Mouse (Mus musculus) lung, postnatal 36 days (tissue): ENCODE measurements around the gene Prr29.
"Not testable (repeated sequence)": the region's sequence is repeated elsewhere in the genome, so short reads cannot be mapped to it uniquely, and the experiment has no call there.

Source experiments
- DNase-seq: peaks from one replicate; pipeline ENCODE4 v3.0.0; 2022; ENCODE audit warnings: mixed read lengths

Prr29 gene

GRCm38 (mm10) chr11:106355382-106356128 is 9.7 kb upstream of the Prr29 start:
- DNase-seq, result peak; percentile 23

GRCm38 (mm10) chr11:106359350-106359749 is 5.9 kb upstream of the Prr29 start:
- DNase-seq, result peak; percentile 37

GRCm38 (mm10) chr11:106364712-106365111 is 560 bp upstream of the Prr29 start:
- peak; percentile 50 for DNase-seq

GRCm38 (mm10) chr11:106366316-106366715 is 1.0 kb downstream of the Prr29 start:
- DNase-seq, result peak; percentile 89

GRCm38 (mm10) chr11:106373998-106374397 is 8.7 kb downstream of the Prr29 start:
- DNase-seq, result no peak

- peak; percentile 61 for DNase-seq
These were observed 9.3 kb downstream of the Prr29 start for GRCm38 (mm10) chr11:106374559-106374958.

GRCm38 (mm10) chr11:106374979-106375378 is 9.7 kb downstream of the Prr29 start:
- DNase-seq, result no peak

GRCm38 (mm10) chr11:106381011-106381410 is 15.7 kb downstream of the Prr29 start:
- DNase-seq, result no peak

- peak; percentile 76 for DNase-seq
These were observed 16.6 kb downstream of the Prr29 start for GRCm38 (mm10) chr11:106381883-106382282.

GRCm38 (mm10) chr11:106382424-106382823 is 17.2 kb downstream of the Prr29 start:
- DNase-seq, result peak; percentile 81

- DNase-seq, result peak; percentile 29
These were observed 17.9 kb downstream of the Prr29 start for GRCm38 (mm10) chr11:106383051-106383790.

- no peak for DNase-seq
These were observed 21.1 kb downstream of the Prr29 start for GRCm38 (mm10) chr11:106386409-106386808.

- DNase-seq, result no peak
These were observed 21.7 kb downstream of the Prr29 start for GRCm38 (mm10) chr11:106387020-106387419.

GRCm38 (mm10) chr11:106387791-106388216 is 22.5 kb downstream of the Prr29 start, which contains the start of gene Icam2:
TSS of gene Icam2 (minus strand) at chr11:106388075.
- DNase-seq, result peak; percentile 65

- DNase-seq, result peak; percentile 70
These were observed 24.3 kb downstream of the Prr29 start for GRCm38 (mm10) chr11:106389611-106390010.

- peak; percentile 70 for DNase-seq
These were observed 25.5 kb downstream of the Prr29 start for GRCm38 (mm10) chr11:106390757-106391156.

GRCm38 (mm10) chr11:106391546-106392188 is 26.4 kb downstream of the Prr29 start:
- DNase-seq, result peak; percentile 89

GRCm38 (mm10) chr11:106392597-106393330 is 27.5 kb downstream of the Prr29 start:
- DNase-seq, result no peak

- no peak for DNase-seq
These were observed 28.0 kb downstream of the Prr29 start for GRCm38 (mm10) chr11:106393331-106393616.

GRCm38 (mm10) chr11:106394055-106394454 is 28.8 kb downstream of the Prr29 start:
- DNase-seq, result not testable (repeated sequence)

- DNase-seq, result peak; percentile 14
These were observed 32.4 kb downstream of the Prr29 start for GRCm38 (mm10) chr11:106397656-106398055.

GRCm38 (mm10) chr11:106398481-106398880 is 33.2 kb downstream of the Prr29 start:
- DNase-seq, result no peak

GRCm38 (mm10) chr11:106410011-106410410 is 44.7 kb downstream of the Prr29 start:
- DNase-seq, result no peak
